Mouse (Mus musculus) thymus, adult 2 months (tissue): ENCODE results near the gene Tubb2a.

ENCODE experiments used
- CTCF ChIP-seq: fragments of 200-500 bp; IDR thresholded peaks from 2 replicates; pipeline ENCODE4 v1.5.1; 2012; ENCODE audit warnings: mild to moderate bottlenecking, control low read depth, low read length, moderate library complexity, borderline replicate concordance; ENCODE audit not compliant: control insufficient read depth, poor library complexity, insufficient read depth; ENCODE audit errors: extremely low read depth
- POLR2A ChIP-seq: fragments of 200-500 bp; IDR thresholded peaks from 2 replicates; pipeline ENCODE4 v1.6.1; 2012; ENCODE audit warnings: mild to moderate bottlenecking, low read length, control low read depth, moderate library complexity; ENCODE audit not compliant: control insufficient read depth, poor library complexity, insufficient read depth; ENCODE audit errors: extremely low read depth

DNA sequence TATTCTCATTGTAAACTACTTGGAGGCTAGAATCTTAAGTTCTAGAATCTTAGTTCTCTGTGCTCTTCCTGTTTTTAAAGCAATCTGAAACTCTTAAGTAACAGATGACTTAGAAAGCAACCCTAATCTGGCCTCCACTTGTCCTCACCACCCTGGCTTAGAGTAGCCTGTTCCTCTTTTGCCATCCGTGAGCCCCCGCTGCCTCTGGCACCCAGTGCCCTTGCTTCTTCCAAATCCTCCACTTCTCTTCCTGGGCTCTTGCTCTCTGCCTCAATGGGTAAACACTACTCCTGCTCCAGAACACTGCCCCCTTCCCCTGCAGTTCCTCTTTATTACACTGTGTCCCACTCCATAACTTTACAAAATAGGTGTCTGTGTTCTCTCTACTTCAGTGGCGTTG is 26.1 kb downstream of the Tubb2a start:
- TF ChIP-seq CTCF (no peak), POLR2A (no peak)
